Mouse (Mus musculus) cerebral cortex, adult 2 months (tissue): ENCODE results near the gene Pard3b.

Experiments used
- WGBS: fragments of 180-500 bp; shearing (Covaris S2); methylation state at CpG from one replicate; pipeline ENCODE4 v1.1.7; 2018; 5-methylcytosine and 5-hydroxymethylcytosine counted together

Pard3b gene

DNA sequence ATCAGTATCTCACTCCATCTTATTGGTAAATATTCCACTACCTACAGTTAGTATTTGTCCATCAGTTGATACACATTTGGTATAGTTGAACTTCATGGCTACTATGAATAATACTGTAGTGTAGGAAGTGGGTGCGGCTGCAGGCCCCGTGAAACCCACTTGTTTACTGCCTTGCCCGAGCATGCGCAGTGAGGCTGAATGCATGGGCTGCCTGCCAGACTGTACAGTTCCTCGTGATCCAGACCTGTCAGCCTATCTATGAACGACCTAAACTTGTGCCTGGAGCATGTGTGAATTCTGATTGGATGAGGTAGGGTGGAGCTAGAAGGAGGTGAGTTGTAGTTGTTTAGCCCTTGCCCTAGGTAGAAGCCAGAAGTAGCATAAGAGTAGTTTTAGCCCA lies 775.9 kb downstream of the Pard3b start:
- WGBS: 60% methylated on average over 6 of the region's 6 CpGs

DNA sequence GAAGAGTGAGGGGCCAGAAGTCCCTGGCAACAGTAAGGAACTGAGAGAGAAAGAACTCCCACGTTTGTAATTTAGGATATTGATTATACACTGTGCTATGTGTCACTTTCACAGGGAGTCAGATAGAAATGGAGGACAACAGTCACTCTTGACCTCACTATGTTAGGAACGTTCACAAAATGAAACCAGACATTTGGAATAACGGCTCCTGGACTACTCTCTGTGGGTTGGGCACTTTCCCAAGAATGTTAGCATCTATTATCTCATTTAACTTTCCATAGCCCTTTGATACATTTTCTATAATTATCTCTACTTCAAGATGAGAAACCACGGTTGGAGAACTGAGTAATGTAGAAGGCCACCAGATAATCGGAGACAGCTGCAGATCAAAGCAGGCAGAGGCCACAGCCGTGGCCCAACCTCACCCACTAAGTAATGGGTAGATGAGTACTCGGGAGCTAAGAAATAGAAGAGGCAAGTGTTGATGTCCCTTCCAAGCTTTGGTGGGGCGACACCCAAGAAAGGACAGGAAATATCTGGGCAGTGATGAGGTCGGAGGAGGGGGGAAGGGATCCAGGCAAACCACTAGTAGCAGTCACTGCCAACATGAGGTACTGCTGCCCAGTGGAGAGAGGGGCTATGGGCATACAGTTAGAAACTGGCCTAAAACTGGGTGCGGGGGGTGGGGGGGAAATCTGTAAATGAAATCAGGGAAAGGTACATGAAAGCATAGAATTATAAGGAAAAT lies 778.2 kb downstream of the Pard3b start:
- 86% methylated on average over 10 of the region's 10 CpGs for WGBS

DNA sequence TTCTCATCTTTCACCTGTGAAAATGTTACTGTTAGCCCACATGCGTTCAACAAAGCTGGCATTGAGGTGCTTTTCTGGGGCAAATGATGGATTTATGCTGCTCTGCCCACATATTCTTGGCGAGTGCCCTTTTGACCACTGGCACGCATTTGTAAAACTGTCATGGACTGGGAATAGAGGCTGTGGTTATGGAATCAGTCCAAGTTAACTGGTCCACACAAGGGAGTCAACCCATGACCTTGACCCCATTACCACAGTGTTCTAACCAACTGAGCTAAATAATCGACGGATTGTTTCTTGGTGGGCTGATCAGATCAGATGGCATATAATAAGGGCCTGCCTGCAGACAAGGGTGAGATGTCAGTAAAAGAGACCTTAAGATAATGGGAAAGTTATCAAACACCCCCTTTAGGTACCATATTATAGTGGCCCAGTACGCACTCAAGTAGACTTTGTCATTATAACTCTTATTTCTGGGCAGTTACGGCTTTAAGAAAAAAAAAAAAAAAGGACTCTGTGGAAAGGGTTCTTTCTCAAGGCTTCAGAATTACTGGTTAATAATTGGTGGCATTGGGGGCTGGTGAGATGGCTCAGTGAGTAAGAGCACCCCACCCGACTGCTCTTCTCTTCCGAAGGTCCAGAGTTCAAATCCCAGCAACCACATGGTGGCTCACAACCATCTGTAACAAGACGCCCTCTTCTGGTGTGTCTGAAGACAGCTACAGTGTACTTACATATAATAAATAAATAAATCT lies 784.4 kb downstream of the Pard3b start:
- 95% methylated on average over 10 of the region's 10 CpGs for WGBS

DNA sequence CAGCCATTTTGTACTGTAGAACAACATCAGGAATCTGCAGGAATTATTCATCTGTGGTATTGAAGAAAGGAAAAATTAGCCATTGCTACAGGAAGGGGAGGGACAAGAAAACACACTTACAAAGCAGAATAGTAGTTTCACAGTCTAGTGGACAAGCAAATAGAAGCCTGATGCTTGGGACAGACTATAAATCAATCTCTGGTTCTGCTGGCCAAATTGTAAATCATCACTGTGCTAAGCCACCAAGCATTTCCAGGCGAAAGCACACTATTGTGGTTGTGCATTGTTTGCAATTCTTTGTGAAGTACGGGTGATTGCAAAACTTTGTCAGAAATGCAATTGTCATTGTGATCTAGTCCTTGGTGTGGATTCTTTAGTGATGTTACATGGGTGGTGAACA lies 786.7 kb downstream of the Pard3b start:
- 91% methylated on average over 2 of the region's 2 CpGs for WGBS

DNA sequence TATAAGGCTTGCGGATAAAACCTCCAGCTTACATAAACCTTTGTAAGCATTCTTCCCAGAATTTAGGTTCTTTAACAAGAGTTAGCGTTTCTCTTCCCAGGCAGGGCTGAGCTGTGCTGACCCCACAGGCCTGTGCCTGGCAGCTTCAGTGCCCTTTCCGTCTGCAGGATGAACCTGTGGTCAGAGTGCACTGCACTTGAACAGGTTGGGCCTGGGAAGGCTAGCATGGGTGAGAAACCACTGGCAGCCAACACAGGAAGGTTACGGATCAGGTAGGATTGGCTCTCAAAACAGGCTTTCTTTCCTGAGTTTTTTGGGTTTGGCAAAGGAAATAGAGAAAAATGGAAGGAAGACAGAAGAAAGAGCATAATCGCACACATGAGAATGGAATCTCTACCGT lies 790.1 kb downstream of the Pard3b start:
- WGBS: 89% methylated on average over 6 of the region's 6 CpGs

DNA sequence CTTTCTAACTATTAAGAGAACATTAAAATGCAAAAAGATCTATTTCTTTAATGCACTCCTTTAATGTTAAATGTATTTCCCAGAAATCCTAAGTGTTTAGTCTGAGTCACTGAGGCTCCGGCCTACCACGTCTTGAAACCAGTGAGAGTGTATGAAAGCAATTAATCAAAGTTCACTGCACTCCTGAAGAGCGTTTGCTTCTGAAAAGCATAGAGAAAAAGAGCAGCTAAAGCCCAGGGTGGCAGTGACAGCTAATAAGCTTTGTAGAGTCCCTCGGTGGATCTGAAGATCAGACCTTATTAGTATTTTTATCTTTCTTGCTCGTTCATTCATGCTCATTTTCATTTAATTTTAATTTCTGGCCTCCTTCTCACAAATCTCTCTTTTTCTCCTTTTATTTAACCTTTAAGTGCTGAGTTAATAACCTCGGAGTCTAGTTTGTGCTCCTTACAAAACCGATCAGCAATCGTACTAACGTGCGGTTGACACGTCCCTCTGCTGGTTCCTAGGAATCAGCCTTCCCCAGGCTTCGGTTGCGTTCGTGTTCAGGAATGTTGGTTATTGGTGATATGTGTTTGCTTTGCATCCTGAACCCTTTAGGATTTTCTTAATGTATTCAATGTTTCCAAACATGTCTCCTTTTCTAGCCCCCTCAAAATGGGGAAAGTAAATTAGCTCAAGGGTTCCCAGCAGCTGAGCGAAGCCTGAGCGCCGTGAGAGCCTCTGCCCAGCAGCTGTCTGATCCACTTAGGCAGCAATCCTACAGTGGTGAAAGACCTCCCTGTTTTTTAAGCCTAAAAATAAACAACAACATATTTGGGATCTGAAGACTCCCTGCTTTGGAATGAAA lies 790.9 kb downstream of the Pard3b start:
- WGBS: 82% methylated on average over 17 of the region's 17 CpGs

DNA sequence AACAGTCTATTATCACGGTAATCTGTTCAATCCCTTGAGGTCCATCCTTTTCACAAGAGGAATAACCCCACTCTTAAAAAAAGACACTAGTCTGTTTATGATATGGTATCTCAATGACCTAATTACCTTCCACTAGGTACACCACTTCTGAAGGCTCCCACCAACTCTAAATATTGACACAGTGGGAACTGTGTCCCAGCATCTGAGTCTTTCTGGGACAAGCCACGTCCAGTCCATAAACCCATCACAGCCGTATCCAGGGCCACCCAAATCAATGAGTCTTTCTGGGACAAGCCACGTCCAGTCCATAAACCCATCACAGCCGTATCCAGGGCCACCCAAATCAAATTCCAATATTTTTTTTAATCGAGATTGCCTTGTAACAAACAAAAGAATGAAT lies 792.4 kb downstream of the Pard3b start:
- 83% methylated on average over 6 of the region's 6 CpGs for WGBS

DNA sequence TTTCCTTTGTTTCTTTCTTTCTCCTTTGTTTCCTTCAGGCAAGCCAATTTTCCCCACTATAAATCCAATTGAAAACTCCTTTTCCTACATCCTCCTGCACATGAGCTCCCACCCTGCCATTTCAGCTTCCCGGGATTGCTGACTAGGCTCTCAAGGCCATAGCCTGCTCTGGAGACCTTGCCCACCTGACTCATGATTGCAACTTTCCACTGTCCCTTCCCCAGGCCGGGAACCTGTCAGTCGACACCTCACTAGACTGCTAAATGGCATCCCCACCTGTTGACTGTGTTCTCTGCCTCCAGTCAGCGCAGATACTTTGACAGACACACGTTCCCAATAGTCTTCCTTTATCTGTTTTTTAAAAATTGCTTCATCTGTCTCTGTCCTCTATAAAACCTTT lies 795.3 kb downstream of the Pard3b start:
- 87% methylated on average over 5 of the region's 5 CpGs for WGBS

DNA sequence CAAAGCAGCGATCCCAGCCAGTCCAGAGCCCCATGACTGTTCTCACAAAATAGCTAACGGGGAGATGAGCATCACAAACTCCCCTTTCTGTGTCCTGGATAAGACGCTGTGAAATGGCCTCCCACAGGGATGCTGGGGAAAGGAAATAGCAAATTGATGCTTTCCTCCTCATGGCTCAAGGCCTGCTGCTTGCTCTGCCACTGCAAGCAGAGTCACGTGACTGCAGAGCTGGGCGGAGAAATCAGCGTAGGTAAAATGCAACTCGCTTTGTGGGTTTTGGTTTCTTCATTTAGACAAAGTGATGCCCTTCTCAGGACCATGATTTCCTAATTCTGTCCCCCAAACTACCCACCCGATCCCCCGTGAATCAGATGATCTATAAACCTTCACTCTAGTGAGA lies 797.2 kb downstream of the Pard3b start:
- 85% methylated on average over 9 of the region's 9 CpGs for WGBS

DNA sequence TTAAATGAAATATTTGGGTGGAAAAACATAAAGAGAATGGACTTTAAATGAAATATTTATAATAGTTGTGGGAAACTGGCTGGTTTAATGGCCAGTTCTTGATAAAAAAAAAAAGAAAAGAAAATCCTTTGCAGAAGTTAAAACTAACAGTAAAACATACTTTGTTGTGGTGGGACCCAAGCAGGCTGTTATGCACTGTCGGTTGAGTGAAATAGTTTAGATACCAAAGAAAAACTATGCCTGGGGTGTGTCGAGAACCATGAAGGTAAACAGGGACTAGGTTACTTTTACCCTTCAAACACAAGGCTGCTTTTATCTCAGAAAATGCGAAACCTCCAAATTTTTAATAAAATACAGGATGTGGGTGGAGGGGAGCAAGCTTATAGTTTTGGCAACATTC lies 797.7 kb downstream of the Pard3b start:
- WGBS: 88% methylated on average over 3 of the region's 3 CpGs

DNA sequence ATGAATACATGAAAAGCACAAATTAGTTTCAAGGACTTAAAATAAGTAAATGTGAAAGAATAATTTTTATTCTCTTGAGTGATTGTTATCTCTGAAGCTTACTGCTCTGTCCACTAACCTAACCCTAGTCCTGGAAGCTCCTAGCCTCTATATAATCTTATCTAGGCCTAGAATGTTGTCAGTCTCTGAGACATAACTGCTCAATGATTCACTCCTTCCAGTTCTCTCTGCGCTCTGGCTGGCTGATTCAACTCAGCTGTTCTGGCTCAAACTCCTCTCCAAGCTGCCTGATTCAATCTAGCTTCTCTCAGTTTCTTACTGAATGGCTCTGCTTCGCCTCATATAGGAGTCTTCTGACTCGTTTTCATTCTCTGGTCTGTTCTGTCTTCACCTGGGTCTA lies 798.9 kb downstream of the Pard3b start:
- WGBS: 87% methylated on average over 3 of the region's 3 CpGs

DNA sequence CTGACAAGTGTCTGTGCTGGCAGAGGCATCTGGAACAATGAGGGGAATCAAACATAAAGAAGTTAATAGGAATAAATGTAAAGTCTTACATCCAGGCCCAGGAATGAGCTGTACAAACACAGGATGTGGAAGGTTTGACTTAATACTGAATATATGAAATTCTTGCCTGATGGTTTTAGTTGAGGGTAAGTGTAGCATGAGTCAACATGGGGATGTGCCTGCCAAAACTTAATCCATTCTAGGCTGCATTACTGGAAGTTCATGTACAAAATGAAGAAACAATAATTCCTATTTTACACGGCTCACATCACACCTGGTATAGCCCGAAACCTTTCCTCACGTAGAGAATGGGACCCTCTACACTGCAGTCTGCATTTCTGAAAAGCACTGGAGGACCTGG lies 805.8 kb downstream of the Pard3b start:
- WGBS: 95% methylated on average over 3 of the region's 3 CpGs

DNA sequence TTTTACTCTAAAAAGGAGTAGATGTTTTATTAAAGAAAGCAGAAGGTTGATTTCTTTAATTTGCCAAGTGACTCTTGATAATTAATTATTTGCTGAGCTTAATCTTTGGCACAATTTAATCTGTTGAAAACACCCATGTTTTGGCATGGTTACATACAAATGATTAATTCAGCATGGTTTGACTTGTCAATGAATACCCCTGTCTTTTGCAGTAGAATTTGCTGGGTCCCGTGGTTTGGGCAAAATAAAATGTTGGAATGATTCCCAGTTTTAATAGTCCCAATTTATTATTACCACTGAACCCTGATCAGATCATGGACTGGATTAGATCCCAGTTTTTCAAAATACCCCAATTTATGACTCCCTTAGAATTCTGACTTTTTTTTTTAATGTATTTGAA lies 808.2 kb downstream of the Pard3b start:
- 60% methylated on average over 1 of the region's 1 CpGs for WGBS

DNA sequence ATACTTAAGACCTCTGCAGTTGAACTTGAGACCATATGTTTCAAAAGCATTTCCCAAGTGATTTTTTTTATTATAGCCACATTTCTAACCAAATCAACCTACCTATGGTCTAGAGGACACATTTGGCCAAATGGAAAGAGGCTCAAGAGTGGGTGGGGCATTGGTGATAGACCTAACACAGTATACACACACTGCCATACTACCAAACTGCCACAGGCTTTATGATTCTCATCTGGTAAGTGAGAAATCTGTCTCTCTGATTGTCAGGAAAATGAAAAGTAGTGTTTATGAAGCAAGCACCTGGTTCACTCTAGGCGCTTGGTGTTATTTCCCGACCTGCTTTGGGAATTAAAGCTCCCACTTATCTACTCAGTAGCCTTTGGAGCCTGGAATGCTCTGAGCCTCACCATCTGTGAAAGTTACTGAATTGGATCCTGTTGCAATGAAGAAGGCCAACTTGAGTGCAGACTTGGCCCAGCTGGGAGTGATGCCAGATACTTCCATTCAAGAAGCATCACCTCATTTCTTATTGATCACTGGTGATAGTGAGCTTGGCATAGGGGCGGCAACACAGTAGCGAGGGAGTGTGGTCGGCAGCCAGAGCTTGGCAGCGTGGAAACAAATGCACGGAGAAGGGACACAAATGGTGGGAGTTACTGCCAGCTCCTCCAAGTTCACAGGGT lies 810.7 kb downstream of the Pard3b start:
- 53% methylated on average over 7 of the region's 7 CpGs for WGBS

DNA sequence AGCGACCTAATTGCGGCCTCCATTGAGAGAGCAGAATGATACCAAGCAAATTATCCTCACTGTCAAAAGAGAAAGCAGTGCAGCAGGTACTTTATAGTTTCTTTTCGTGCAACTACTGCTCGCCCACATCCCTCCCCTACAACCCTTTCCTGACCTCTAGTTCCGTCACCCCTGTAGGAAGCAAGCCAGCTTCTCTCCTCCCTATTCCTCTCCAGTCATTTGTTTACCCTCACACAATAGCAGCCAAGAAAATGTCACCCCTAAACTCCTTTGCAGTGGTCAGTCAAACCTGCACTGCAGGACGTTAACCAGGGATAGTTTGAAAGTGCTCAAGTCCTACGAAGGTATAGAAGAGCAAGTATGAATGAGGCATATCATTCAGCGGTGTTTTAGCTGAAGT lies 826.9 kb downstream of the Pard3b start:
- 71% methylated on average over 8 of the region's 8 CpGs for WGBS

DNA sequence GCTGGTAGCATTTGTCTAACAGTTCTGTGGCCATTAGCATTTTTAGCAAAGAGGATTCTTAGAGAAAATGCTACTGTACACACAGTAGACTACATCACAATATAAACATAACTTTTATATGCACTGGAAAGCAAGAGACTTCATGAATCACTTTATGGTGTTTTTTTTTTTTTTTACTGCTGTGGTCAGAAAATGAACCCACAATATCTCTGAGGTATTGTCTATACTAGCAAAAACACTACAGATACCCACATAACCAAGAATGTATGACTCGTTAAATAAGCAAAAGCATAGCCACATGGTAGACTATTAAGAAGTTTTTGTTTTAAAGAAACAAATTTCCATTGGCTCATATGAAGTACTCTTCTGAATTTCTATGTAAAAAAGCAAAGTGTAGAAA lies 827.9 kb downstream of the Pard3b start:
- WGBS: 90% methylated on average over 1 of the region's 1 CpGs

DNA sequence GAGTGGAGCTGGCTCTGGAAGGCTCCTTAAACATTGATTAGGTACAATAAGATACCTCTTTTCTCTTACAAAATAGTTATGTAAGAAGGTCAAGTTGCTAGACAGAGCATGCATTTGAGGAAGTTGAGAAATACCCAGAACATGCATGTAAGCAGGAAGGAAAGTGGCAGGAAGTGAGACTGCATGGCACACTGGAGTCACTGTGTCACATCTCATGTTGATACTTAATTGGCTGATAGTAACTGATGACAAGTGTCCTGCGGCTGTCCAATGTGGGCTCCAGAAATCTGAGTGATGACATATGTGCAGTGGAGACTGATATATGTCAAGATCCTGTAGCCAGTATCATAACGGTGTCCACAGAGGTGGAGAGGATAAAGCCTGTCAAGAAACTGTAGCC lies 844.4 kb downstream of the Pard3b start:
- WGBS: 93% methylated on average over 2 of the region's 2 CpGs

DNA sequence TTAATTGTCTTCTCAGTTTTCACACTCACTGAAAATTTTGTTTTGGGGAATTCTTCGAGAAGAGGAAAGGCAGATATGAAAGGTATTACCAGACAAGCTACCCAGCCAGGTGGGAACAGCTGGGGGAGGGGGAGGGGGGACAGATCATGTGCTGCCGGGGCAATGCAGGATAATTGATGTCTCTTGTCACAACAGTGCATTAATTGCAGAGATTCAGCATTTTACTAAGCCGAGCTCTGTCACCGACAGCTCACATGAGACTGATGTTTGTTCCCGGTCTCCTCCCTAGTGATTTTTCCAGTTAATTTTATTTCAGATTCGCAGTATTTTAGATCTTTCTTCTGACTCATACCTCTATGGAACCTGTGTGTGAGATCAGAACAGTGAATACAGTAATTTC lies 850.2 kb downstream of the Pard3b start:
- WGBS: 50% methylated on average over 6 of the region's 6 CpGs

DNA sequence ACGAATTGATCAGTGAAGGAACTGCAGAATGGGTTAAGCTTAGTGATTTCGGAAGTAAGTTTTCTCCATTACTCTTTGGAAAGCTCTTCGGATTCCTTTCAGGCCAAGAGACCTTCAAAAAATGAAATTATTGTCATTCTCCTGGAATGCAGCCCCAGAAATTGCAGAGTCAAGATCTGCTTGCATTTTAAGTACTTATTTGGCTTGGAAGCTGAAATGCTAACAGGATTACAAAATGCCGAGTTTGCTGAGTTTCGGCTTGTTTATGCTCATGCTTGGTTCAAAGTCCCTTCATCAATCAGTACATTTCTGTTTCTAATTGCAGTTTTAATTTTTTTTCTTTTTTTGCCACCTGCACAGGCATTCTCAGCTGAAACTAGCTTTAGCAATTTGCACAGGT lies 860.5 kb downstream of the Pard3b start:
- 82% methylated on average over 5 of the region's 5 CpGs for WGBS

DNA sequence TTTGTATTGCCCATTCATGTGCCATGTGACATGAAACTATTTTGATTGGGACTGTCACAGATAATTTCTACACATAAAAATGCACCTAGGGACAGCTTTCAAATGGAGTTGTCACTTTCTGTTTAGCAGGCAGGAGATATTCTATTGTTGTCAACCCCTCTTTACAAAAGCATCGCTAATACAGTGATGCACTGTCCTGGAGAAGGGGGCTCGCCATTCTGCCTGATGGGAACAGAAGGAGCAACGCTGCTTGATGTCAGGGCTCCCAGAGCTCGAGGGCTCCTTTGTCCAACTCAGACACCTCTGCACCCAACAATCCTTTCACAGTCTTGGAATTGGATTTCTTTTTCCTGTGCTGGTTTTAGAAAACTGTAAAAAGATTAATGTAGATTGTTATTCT lies 871.9 kb downstream of the Pard3b start:
- 89% methylated on average over 4 of the region's 4 CpGs for WGBS

DNA sequence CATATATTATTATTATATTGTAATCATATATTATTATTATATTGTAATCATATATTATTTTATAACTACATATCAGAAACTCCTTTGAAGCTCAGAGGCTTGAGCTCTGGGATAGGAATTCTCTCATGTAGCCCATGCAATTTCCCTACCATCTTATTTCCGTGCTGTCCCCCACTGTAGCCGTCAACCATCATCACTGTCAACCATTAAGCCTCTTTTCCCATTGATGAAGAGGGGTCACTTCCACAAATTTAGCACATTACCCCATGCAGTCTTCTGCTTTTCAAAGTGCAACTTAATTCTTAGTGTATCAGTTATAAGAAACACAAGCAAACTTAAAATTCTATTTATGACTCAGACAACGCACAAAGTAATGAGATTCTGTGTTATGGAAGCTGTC lies 873.1 kb downstream of the Pard3b start:
- WGBS: 89% methylated on average over 3 of the region's 3 CpGs

DNA sequence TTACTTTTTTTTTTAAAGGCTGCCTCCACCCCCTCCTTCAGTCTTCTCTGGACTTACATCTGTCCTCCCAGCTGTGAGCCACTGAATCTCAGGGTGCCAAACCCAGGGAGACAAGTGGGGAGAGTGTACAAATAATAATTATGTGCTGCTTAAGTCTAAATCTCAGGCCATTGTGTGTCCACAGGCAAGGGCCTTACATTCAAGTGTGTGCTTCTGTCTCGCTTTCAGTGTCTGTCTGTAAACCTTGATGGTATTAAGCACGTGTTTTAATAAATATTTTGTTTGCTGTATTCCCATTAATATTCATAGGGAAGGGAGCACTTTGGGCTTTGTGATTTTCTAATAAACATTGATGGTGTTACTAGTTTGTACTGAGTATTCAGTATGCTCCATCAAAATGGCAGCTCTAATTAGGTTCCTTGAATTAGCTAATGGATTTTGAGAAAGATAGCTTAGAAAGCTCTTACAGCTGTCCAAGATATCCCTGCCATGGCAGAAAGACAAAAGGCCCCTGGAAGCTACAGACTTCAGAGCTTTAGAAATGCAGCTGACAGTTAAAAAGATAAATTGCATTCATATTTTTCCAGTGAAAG lies 880.1 kb downstream of the Pard3b start:
- 72% methylated on average over 2 of the region's 2 CpGs for WGBS
